Mouse (Mus musculus) lung, postnatal 0 days (tissue): ENCODE measurements around the gene Ms4a12.

Experiments used
- CTCF ChIP-seq: IDR thresholded peaks from 2 replicates; pipeline ENCODE4 v1.5.1; 2016; ENCODE audit warnings: antibody characterized with exemption, mild to moderate bottlenecking
- EP300 ChIP-seq: IDR thresholded peaks from 2 replicates; pipeline ENCODE4 v1.6.1; 2016; ENCODE audit warnings: antibody characterized with exemption, mild to moderate bottlenecking, control low read depth

- no peak for TF ChIP-seq CTCF
- no peak for TF ChIP-seq EP300
These were observed 32.4 kb upstream of the Ms4a12 start for GRCm38 (mm10) chr19:11264602-11265185.
